Mouse (Mus musculus): ENCODE data around the gene Fbxl14. TPM values are rescaled to one million over a fixed set of nuclear protein-coding genes. Genes with fewer than 3 reads are reported as not detected.

Gene Fbxl14
- polyA plus RNA-seq, 1 experiment from 2014 or later = 2.1 TPM

- Histone ChIP-seq H3K27ac (ENCODE audit: low read length) (no peak overlapping the region), H3K9me3 (replicated peaks; ENCODE audit: control insufficient read depth, low read length) (no peaks in the 10 kb centered on the region), H3K36me3 (ENCODE audit: control insufficient read depth, insufficient read depth) (no peaks in the 10 kb centered on the region), H3K4me1 (ENCODE audit: control insufficient read depth, low read depth, low read length) (no peaks in the 10 kb centered on the region), H3K27me3 (ENCODE audit: control insufficient read depth, insufficient read depth, low read depth, low read length) (no peaks in the 10 kb centered on the region), H3K4me3 (ENCODE audit: low read depth, low read length) (no peak overlapping the region), H3K4me2 (ENCODE audit: low read depth, low read length) (no peak overlapping the region), H3K9ac (ENCODE audit: low read depth, low read length) (no peak overlapping the region)
- no peak for ATAC-seq (ENCODE audit: low read depth)
- WGBS (ENCODE audit: insufficient replicate concordance) = 41% methylated on average over 9 of the region's 9 CpGs
Observed at GRCm38 (mm10) chr6:119520731-119521130, 41.3 kb downstream of the Fbxl14 start.

GRCm38 (mm10) chr6:119521482-119521900, 42.0 kb downstream of the Fbxl14 start:
- H3K4me1 ChIP-seq (ENCODE audit: control insufficient read depth, low read depth, low read length) = no peaks in the 10 kb centered on the region
- no peak overlapping the region for H3K27ac ChIP-seq (ENCODE audit: low read length)
- no peak for ATAC-seq (ENCODE audit: low read depth)
- H3K9me3 ChIP-seq (replicated peaks; ENCODE audit: control insufficient read depth, low read length) = no peaks in the 10 kb centered on the region
- no peaks in the 10 kb centered on the region for H3K27me3 ChIP-seq (ENCODE audit: control insufficient read depth, insufficient read depth, low read depth, low read length)
- no peak overlapping the region for H3K4me3 ChIP-seq (ENCODE audit: low read depth, low read length)
- H3K9ac ChIP-seq (ENCODE audit: low read depth, low read length) = no peak overlapping the region
- no peak overlapping the region for H3K4me2 ChIP-seq (ENCODE audit: low read depth, low read length)
- H3K36me3 ChIP-seq (ENCODE audit: control insufficient read depth, insufficient read depth) = no peaks in the 10 kb centered on the region
- WGBS (ENCODE audit: insufficient replicate concordance) = 49% methylated on average over 3 of the region's 3 CpGs

GRCm38 (mm10) chr6:119521931-119522391, 42.5 kb downstream of the Fbxl14 start:
- H3K9me3 ChIP-seq (replicated peaks; ENCODE audit: control insufficient read depth, low read length) = no peaks in the 10 kb centered on the region
- no peak overlapping the region for H3K4me3 ChIP-seq (ENCODE audit: low read depth, low read length)
- WGBS (ENCODE audit: insufficient replicate concordance) = 13% methylated on average over 3 of the region's 3 CpGs
- H3K27me3 ChIP-seq (ENCODE audit: control insufficient read depth, insufficient read depth, low read depth, low read length) = no peaks in the 10 kb centered on the region
- H3K36me3 ChIP-seq (ENCODE audit: control insufficient read depth, insufficient read depth) = no peaks in the 10 kb centered on the region
- ATAC-seq (ENCODE audit: low read depth) = no peak
- no peak overlapping the region for H3K27ac ChIP-seq (ENCODE audit: low read length)
- H3K9ac ChIP-seq (ENCODE audit: low read depth, low read length) = no peak overlapping the region
- no peaks in the 10 kb centered on the region for H3K4me1 ChIP-seq (ENCODE audit: control insufficient read depth, low read depth, low read length)
- no peak overlapping the region for H3K4me2 ChIP-seq (ENCODE audit: low read depth, low read length)

GRCm38 (mm10) chr6:119526498-119526897, 47.0 kb downstream of the Fbxl14 start:
- ATAC-seq (ENCODE audit: low read depth) = no peak
- no peaks in the 10 kb centered on the region for H3K36me3 ChIP-seq (ENCODE audit: control insufficient read depth, insufficient read depth)
- H3K4me1 ChIP-seq (ENCODE audit: control insufficient read depth, low read depth, low read length) = no peaks in the 10 kb centered on the region
- H3K9ac ChIP-seq (ENCODE audit: low read depth, low read length) = no peak overlapping the region
- 54% methylated on average over 5 of the region's 5 CpGs for WGBS (ENCODE audit: insufficient replicate concordance)
- no peak overlapping the region for H3K4me3 ChIP-seq (ENCODE audit: low read depth, low read length)
- H3K27ac ChIP-seq (ENCODE audit: low read length) = no peak overlapping the region
- no peak overlapping the region for H3K4me2 ChIP-seq (ENCODE audit: low read depth, low read length)
- no peaks in the 10 kb centered on the region for H3K27me3 ChIP-seq (ENCODE audit: control insufficient read depth, insufficient read depth, low read depth, low read length)
- no peaks in the 10 kb centered on the region for H3K9me3 ChIP-seq (replicated peaks; ENCODE audit: control insufficient read depth, low read length)

- 35% methylated on average over 3 of the region's 3 CpGs for WGBS (ENCODE audit: insufficient replicate concordance)
- no peak overlapping the region for H3K27ac ChIP-seq (ENCODE audit: low read length)
- no peaks in the 10 kb centered on the region for H3K36me3 ChIP-seq (ENCODE audit: control insufficient read depth, insufficient read depth)
- H3K4me2 ChIP-seq (ENCODE audit: low read depth, low read length) = no peak overlapping the region
- no peak overlapping the region for H3K9ac ChIP-seq (ENCODE audit: low read depth, low read length)
- no peak overlapping the region for H3K4me3 ChIP-seq (ENCODE audit: low read depth, low read length)
- no peak for ATAC-seq (ENCODE audit: low read depth)
- no peaks in the 10 kb centered on the region for H3K27me3 ChIP-seq (ENCODE audit: control insufficient read depth, insufficient read depth, low read depth, low read length)
- no peaks in the 10 kb centered on the region for H3K4me1 ChIP-seq (ENCODE audit: control insufficient read depth, low read depth, low read length)
- no peaks in the 10 kb centered on the region for H3K9me3 ChIP-seq (replicated peaks; ENCODE audit: control insufficient read depth, low read length)
Observed at GRCm38 (mm10) chr6:119529659-119530058, 50.2 kb downstream of the Fbxl14 start.

Other genes with a start within 250 kb of the Fbxl14 start
- gene Cacna2d4, start 243.1 kb upstream of the Fbxl14 start, polyA plus RNA-seq (2015; fragmentation: Nextera tagmentation; extraction: Ambion mirVana) = 0.02 TPM in 1 of 2 replicates, not detected in the other
- gene Lrtm2, start 148.9 kb upstream of the Fbxl14 start, polyA plus RNA-seq (2015; fragmentation: Nextera tagmentation; extraction: Ambion mirVana) = not detected in 2 replicates
- 29.4 and 35.2 TPM in 2 replicates for gene Adipor2, start 62.0 kb upstream of the Fbxl14 start, polyA plus RNA-seq (2015; fragmentation: Nextera tagmentation; extraction: Ambion mirVana)
- 0.18 and 0.19 TPM in 2 replicates for gene Wnt5b, start 64.7 kb downstream of the Fbxl14 start, polyA plus RNA-seq (2015; fragmentation: Nextera tagmentation; extraction: Ambion mirVana)